Mouse (Mus musculus): ENCODE data around the gene Slc22a18. TPM values are rescaled to one million over a fixed set of nuclear protein-coding genes. Genes with fewer than 3 reads are reported as not detected.
A peak's percentile ranks its signal among the peaks of the same experiment; 100 is the strongest.

Slc22a18 gene
- total RNA-seq (2012; rRNA removed) (0.21 and 0.76 TPM in 2 replicates), total RNA-seq (2014; rRNA removed) (0.48 and 0.72 TPM in 2 replicates), polyA plus RNA-seq (2012; ENCODE audit: insufficient read length, low read depth) (1.7 and 2.0 TPM in 2 replicates)

DNA sequence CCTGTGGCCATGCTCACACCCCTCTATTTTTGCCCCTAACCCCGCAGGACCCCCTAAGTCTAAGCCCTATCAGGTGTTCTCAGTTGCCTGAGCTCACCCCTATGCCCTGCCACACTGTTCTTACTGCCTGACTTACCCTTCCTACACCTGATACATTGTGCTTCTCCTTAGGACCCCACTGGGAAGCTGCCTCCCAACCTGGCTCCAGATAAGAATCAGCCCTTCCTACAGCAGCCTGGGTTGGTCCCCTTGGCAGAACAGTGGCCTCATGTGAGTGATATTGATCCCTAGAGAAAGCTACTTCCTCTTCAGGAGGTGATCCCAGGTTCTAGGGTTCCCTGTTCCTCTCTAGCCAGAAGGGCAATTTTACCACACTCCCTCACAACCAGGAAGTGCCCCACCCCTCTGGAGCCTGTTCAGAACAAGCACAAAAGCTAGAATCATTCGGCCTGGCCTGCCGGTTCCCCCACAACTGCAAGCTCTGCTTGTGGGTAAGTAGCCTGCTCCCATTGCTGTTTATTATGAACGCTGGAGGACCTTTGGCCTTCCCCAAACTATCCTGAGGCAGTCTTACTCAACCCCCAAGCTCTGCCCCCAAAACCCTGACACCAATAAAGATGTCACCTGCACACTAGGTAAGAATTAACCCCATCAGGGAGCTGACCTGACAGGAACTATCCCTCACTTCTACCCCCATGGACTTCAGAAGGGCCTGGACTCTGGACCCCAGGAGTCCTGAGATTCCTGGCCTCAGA, at the start of gene Slc22a18:
Gene Slc22a18 (plus strand): TSS at position 390 of the 755 bp plus-strand sequence.
- peak; percentile 27 for DNase-seq (ENCODE audit: extremely low read depth)
- H3K4me2 ChIP-seq (ENCODE audit: insufficient read depth, low read depth, poor library complexity, severe bottlenecking), result no peak within 1 kb of the TSS
- H3K79me2 ChIP-seq (replicated peaks; ENCODE audit: control insufficient read depth, extremely low read depth, insufficient read depth, poor library complexity, severe bottlenecking), result no peaks in the 10 kb centered on the region
- H3K4me3 ChIP-seq (replicated peaks in 1 of 3; ENCODE audit: low read depth in 2 of 3, low read length in 2 of 3, poor library complexity in 1 of 3), result peak within 1 kb of the TSS in 2 of 3 experiments; percentile 11 to 13
- H3K4me1 ChIP-seq (ENCODE audit: control insufficient read depth in 1 of 2, insufficient read depth in 2 of 2), result peaks cover 0 to 19% of the 10 kb centered on the region in 2 experiments; a peak in 2 of 4 replicates
- H3K9ac ChIP-seq (ENCODE audit: insufficient read depth, low read depth), result no peak within 1 kb of the TSS
- in situ Hi-C loops (cut with MboI; ENCODE audit: low pct_ligation_motif_present, low pct_unique_long_range_greater_than_20kb, low sequenced_read_pairs) (no loop called here), dilution Hi-C loops (cut with MboI; ENCODE audit: extremely low pct_ligation_motif_present, extremely low pct_unique_long_range_greater_than_20kb, low sequenced_read_pairs) (no loop called here)
- no peaks in the 10 kb centered on the region for H3K36me3 ChIP-seq (replicated peaks in 1 of 2; ENCODE audit: control insufficient read depth in 1 of 2, insufficient read depth in 1 of 2, low read length in 1 of 2)
- H3K9me3 ChIP-seq (replicated peaks; ENCODE audit: low read length), result no peaks in the 10 kb centered on the region
- no peak within 1 kb of the TSS for H3K27ac ChIP-seq (ENCODE audit: insufficient read depth, low read depth)
- peaks cover 55% of the 10 kb centered on the region for H3K27me3 ChIP-seq (replicated peaks)
- TF ChIP-seq MAFK (IDR thresholded peaks at IDR 0.05; ENCODE audit: insufficient replicate concordance, low read length) (no peak), ELF1 (IDR thresholded peaks at IDR 0.05; ENCODE audit: low read depth, low read length) (peak; percentile 89), CHD2 (IDR thresholded peaks at IDR 0.05; ENCODE audit: low read length) (no peak), HCFC1 (IDR thresholded peaks at IDR 0.05; ENCODE audit: low read depth, low read length) (no peak), SIN3A (IDR thresholded peaks at IDR 0.05; ENCODE audit: low read length) (peak; percentile 63), EP300 (IDR thresholded peaks at IDR 0.05; ENCODE audit: low read length) (0 out of 2 replicates have a peak, but pooled peaks have one; percentile 16)

- Histone ChIP-seq H3K9ac (ENCODE audit: insufficient read depth, low read depth) (no peak overlapping the region), H3K4me2 (ENCODE audit: insufficient read depth, low read depth, poor library complexity, severe bottlenecking) (no peak overlapping the region), H3K27me3 (replicated peaks) (peaks cover 90% of the 10 kb centered on the region), H3K36me3 (replicated peaks in 1 of 2; ENCODE audit: control insufficient read depth in 1 of 2, insufficient read depth in 1 of 2, low read length in 1 of 2) (no peaks in the 10 kb centered on the region), H3K79me2 (replicated peaks; ENCODE audit: control insufficient read depth, extremely low read depth, insufficient read depth, poor library complexity, severe bottlenecking) (no peaks in the 10 kb centered on the region), H3K4me3 (replicated peaks in 1 of 3; ENCODE audit: low read depth in 2 of 3, low read length in 2 of 3, poor library complexity in 1 of 3) (no peak overlapping the region), H3K4me1 (ENCODE audit: control insufficient read depth in 1 of 2, insufficient read depth in 2 of 2) (no peaks in the 10 kb centered on the region), H3K9me3 (replicated peaks; ENCODE audit: low read length) (no peaks in the 10 kb centered on the region), H3K27ac (ENCODE audit: insufficient read depth, low read depth) (no peak overlapping the region)
- in situ Hi-C loops (cut with MboI; ENCODE audit: low pct_ligation_motif_present, low pct_unique_long_range_greater_than_20kb, low sequenced_read_pairs) (no loop called here), dilution Hi-C loops (cut with MboI; ENCODE audit: extremely low pct_ligation_motif_present, extremely low pct_unique_long_range_greater_than_20kb, low sequenced_read_pairs) (no loop called here)
- DNase-seq (ENCODE audit: extremely low read depth), result no peak
- TF ChIP-seq USF2 (conservative IDR thresholded peaks at IDR 0.05; ENCODE audit: low read depth, low read length), result no peak
- TF ChIP-seq SMC3 (IDR thresholded peaks at IDR 0.05; ENCODE audit: low read depth, low read length), result no peak
- no peak for TF ChIP-seq TBP (conservative IDR thresholded peaks at IDR 0.05; ENCODE audit: low read depth, low read length)
- no peak for TF ChIP-seq ZMIZ1 (IDR thresholded peaks at IDR 0.05; ENCODE audit: low read depth, low read length)
- TF ChIP-seq NELFE (IDR thresholded peaks at IDR 0.05; ENCODE audit: low read depth, low read length), result no peak
These were observed 45.3 kb upstream of the Slc22a18 start for GRCm38 (mm10) chr7:143428142-143428813.
